Mouse (Mus musculus): ENCODE data around the gene Ltb.

Ltb gene

GRCm38 (mm10) chr17:35194844-35195630, 798 bp downstream of the Ltb start:
- no peak for DNase-seq (ENCODE audit: low spot score)

- DNase-seq (ENCODE audit: low spot score): peak; percentile 93
Measured at GRCm38 (mm10) chr17:35195631-35196320, 1.5 kb downstream of the Ltb start.

GRCm38 (mm10) chr17:35196321-35196641, 2.0 kb downstream of the Ltb start:
- DNase-seq (ENCODE audit: low spot score): no peak

GRCm38 (mm10) chr17:35197126-35197525, 2.9 kb downstream of the Ltb start:
- DNase-seq (ENCODE audit: low spot score): no peak

GRCm38 (mm10) chr17:35198029-35198428, 3.8 kb downstream of the Ltb start:
- DNase-seq (ENCODE audit: low spot score): no peak

- no peak for DNase-seq (ENCODE audit: low spot score)
Measured at GRCm38 (mm10) chr17:35198946-35199345, 4.7 kb downstream of the Ltb start.

GRCm38 (mm10) chr17:35200398-35200797, 6.2 kb downstream of the Ltb start:
- no peak for DNase-seq (ENCODE audit: low spot score)

GRCm38 (mm10) chr17:35201128-35201527, 6.9 kb downstream of the Ltb start:
- no peak for DNase-seq (ENCODE audit: low spot score)

GRCm38 (mm10) chr17:35201787-35202186, 7.5 kb downstream of the Ltb start, which contains the start of gene Tnf:
TSS of gene Tnf (minus strand) at chr17:35202007.
- no peak for DNase-seq (ENCODE audit: low spot score)

GRCm38 (mm10) chr17:35202442-35202841, 8.2 kb downstream of the Ltb start:
- DNase-seq (ENCODE audit: low spot score): no peak

GRCm38 (mm10) chr17:35204494-35205379, 10.5 kb downstream of the Ltb start, which contains the start of gene Lta:
TSS of gene Lta (minus strand) at chr17:35205351.
- DNase-seq (ENCODE audit: low spot score): no peak

GRCm38 (mm10) chr17:35205380-35205769, 11.1 kb downstream of the Ltb start:
- no peak for DNase-seq (ENCODE audit: low spot score)

GRCm38 (mm10) chr17:35209785-35210535, 15.7 kb downstream of the Ltb start:
- no peak for DNase-seq (ENCODE audit: low spot score)

GRCm38 (mm10) chr17:35210593-35210992, 16.4 kb downstream of the Ltb start:
- DNase-seq (ENCODE audit: low spot score): no peak

GRCm38 (mm10) chr17:35213071-35213470, 18.8 kb downstream of the Ltb start:
- no peak for DNase-seq (ENCODE audit: low spot score)

- no peak for DNase-seq (ENCODE audit: low spot score)
Measured at GRCm38 (mm10) chr17:35218516-35219193, 24.4 kb downstream of the Ltb start.

- DNase-seq (ENCODE audit: low spot score): no peak
Measured at GRCm38 (mm10) chr17:35219601-35220041, 25.4 kb downstream of the Ltb start.

GRCm38 (mm10) chr17:35220156-35220952, 26.1 kb downstream of the Ltb start, which contains the start of gene Gm16181:
TSS of gene Gm16181 (plus strand) at chr17:35220834.
- no peak for DNase-seq (ENCODE audit: low spot score)

- DNase-seq (ENCODE audit: low spot score): no peak
Measured at GRCm38 (mm10) chr17:35222299-35222698, 28.1 kb downstream of the Ltb start.

- no peak for DNase-seq (ENCODE audit: low spot score)
Measured at GRCm38 (mm10) chr17:35224641-35225040, 30.4 kb downstream of the Ltb start.
